Mouse (Mus musculus) embryo, embryonic 11.5 days (tissue): ENCODE measurements around the gene Scd2.
"Not testable (repeated sequence)": the region's sequence is repeated elsewhere in the genome, so short reads cannot be mapped to it uniquely, and the experiment has no call there.

ENCODE experiments used
- DNase-seq: peaks from one replicate; pipeline ENCODE4 v3.0.0-alpha.2; 2012; ENCODE audit warnings: low read depth, low spot score

Scd2 gene

DNA sequence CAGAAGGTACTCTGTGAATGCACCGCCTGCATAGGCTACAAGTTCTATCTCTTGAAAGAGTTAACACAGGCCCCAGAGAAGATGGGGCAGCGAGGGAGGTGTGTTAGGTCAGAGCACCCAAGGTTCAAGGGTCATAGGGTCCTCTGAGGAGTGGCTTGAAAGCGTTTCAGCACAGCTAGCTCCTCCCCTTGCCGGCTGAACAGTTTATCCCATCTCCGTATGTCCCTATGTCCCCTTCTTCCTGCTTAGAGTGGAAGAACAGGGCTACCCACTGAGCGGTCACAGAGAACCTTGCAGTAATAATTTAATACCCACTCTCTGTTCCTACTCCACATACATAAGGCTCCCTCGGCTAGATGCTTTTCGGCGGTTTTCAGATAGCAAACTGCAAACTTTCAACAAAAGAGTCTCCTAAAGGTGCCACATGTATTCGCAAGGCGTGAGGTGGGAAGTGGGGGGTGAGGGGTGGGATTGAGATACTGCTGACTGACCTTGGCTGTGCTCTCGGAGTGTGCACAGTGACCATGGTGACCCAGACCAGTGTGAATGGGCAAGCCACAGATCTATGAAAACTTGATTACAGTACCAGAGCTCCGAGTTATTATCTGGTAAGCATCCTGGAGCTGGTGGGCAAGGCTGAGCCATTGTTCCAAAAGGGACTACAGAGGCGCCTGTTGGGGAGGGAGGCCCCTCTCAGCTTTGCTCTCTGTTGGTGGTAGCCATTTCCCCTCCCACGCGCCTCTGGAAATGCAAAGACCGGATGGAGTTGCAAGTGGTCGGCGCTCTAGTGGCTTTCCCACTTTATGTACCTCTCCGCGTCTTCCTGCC is at the start of gene Scd2:
Gene Scd2 (plus strand): TSS at position 734 of the 828 bp plus-strand sequence.
- no peak for DNase-seq

DNA sequence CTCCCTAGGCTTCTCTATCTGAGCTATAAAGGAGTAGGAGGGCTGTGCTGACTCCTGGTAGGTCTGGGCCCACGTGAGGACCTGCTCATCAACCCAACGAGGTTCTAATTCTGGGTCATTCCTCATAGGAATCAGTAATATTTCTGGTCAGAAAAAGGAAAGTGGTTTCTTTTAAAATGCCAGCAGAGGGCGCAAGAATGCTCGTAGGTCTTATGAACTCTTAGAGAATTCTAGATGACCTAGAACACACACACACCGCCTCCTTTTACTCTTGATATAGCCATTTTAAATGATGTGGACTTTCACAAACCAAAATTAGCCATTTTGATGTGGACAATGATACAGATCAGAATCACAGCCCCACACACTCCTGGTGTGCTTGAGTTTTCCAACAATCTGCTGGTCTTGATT is 47.7 kb upstream of the Scd2 start:
- no peak for DNase-seq

DNA sequence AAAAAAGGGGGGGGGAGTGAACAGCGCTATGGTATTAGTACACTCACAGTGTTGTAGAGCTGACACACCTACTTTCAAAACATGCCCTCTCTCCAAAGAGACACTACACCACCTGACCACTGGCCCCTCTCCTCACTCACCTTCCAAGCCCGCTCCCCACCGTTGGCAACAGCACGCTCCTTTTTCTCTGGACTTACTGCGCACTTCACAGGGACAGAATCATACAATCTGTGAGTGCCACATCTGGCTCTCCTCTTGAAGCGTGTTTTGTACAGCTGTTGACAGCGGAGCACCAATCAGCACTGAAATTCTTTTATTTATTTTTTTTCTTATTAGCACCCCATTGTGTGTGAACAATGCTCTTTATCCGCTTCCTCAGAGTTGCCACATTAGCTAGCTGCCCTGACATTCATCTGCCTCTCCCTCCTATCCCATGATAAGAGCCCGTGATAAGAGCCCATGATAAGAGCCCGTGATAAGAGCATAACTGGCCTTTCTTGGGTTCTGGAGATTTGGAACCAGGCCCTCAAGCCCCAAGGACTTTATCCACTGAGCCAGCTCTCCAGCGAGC is 47.0 kb upstream of the Scd2 start:
- no peak for DNase-seq

DNA sequence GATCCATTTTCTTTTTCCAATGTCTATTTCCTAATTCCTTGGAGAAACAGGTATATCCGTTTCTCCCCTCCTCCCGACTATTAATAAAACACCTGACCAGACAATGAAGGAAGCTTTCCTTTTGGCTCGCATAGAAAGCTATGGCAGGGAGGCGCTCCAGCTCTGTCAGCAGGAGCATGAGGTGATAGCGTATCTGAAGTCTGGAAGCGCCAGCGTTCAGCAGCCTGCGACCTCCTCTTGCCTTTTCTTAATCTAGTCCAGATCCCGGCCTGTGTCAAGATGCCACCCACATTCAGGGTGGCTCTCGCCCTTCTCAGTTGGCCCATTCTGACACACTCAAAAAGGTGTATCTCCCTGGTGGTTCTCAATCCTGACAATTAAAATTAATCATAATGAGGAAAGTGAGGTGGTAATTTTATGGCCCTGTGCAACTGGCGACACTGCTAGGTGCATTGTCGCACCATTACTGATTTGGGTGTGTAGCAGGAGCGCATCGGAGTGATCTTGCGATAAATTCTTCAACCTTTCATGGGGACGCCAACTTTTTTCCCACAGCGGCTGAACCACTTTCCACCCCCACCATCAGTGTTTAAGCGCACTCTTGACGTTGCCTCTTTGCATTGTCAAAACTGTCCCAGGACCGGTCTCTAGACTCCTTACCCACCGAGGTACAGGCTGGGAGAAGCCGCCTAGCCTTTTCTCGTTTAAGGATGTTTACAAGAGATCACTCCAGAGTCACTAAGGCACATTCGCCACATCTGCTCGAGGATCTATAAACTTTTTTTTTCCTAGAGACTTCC is 46.0 kb upstream of the Scd2 start:
- DNase-seq = no peak

DNA sequence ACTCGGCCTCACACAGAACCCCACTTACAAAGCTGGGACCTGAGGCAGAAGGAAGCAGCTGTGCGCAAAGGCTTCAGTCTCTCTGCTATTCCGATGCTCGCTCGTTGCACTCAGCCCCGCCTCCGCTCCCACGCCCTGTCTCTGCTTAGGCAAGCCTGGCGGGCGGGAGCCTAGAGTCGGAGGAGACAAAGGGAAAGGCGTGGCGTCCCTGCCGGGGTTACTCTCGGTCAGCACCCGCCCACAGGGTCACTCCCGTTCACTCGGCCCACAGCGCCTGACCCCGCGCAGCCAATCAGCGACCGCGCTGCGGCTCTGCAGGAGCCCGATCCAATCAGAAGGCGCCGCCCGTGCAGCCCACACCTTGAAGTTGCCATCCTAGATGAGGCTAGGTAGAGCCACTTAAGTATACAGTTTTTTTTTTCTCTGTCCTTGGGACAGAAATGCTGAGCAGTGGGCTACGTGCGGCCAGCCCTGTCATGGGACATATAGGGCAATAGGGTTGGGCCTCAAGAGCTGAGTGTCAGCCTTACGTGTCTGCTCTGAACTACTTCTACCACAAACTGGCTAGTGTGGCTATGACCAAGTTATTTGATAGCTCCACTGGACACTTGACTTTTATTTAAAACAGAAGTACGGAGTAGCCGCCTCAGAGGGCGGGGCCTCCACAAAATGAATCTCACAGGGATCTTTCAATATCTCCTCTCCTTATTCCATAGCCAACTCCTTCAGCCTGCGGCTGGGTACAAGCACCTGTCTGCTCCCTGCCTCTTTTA is 45.2 kb upstream of the Scd2 start:
- peak; percentile 98 for DNase-seq

DNA sequence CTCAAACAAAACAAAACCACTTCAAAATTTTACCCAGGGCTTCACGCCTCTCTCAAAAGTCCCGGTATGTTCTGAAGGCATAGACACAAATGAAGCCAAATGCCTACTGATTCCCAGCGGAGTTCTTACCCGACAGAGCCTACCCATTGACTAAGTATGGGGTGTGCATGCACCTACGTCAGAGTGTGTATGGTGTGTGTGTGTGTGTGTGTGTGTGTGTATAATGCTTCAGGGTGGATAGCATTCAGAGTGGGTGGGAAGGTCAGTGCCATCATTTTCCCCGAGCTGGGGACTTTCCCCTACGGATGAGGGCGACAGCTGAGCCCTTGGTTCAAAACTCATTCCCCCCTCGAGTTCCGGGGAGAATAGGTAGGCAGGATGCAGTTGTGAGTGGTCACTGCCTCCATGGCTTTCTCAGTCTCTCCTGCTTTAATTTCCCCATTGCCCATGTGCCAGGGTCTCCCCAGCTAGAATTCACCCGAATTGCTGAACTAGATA is 44.6 kb upstream of the Scd2 start:
- DNase-seq = no peak

DNA sequence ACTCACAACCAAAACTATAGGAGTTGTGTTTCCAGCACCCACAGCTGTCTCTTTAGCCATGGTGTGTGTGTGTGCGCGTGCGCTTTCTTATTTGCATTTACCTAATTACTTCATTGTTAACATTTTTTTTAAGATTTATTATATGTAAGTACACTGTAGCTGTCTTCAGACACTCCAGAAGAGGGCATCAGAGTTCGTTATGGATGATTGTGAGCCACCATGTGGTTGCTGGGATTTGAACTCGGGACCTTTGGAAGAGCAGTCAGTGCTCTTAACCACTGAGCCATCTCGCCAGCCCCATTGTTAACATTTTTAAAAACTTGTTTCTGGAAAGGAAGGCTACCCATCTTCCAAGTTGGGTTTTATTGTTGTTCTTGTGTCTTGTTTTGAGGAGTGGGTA is 42.3 kb upstream of the Scd2 start:
- not testable (repeated sequence) for DNase-seq

DNA sequence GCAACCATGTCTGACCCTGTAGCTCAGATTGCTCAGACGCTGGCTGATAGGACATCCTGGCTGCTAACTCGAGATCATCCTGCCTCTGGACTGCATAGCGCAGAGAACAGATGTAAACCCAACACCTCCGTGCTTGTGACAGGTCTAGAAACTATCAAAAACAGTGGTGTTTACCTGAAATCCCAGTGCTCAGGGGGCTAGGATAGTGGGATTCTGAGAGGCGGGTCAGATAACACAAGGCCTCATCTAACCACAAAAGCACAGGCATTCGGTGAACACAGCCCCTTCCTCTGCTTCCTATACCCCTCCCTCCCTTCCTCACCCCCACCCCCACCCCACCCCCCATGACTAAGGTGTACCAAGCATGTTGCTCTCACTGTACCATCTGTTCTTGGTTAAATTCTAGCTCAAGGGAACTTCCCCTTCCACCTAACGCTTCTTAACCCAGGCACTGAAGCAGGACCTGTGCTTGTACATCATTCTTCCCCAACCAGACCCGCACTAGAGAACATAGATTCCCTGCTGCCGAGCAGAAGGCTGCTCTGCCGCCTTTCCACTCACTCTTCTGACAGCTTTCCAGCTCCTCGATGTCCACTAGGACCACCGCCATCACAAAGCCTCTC is 41.4 kb upstream of the Scd2 start:
- no peak for DNase-seq

DNA sequence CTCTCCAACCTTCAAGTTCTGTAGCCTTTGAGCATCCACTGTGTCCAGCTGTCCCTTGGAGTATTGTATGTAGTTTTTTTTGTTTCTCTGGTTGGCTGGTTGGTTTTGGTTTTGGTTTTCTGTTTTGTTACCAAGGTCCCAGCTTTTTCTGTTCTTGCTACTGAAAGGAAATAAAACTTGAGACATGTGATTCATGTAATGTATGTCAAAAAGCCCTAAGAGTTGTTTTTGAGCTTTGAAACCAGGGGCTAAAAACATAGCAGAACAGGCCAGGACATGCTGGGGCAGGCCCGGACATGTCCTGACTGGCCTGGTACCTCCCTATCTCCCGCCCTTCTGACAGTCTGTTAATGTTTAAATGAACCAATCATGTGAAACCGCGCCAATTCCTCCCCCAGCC is 39.4 kb upstream of the Scd2 start:
- not testable (repeated sequence) for DNase-seq

DNA sequence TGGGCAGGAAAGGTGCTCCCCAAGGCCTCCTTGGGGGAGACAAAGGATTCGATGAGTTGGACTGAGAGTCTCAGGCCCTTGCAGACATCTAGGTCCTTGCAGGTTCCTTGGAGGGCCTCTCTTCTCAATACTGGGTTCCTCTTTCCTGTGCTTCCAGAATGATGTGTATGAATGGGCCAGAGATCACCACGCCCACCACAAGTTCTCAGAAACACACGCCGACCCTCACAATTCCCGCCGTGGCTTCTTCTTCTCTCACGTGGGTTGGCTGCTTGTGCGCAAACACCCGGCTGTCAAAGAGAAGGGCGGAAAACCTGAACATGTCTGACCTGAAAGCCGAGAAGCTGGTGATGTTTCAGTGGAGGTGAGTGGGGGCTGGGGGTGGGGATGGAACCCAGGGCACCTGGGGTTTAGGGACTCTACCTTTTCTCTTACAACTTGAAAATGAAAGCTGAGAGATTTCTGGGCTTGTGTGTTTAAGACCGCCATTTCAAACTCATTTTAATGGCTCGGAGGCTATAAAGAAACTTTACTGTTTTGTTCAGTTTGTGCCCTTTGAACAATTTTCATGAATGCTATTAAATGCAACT is 36.0 kb upstream of the Scd2 start:
- DNase-seq = no peak

DNA sequence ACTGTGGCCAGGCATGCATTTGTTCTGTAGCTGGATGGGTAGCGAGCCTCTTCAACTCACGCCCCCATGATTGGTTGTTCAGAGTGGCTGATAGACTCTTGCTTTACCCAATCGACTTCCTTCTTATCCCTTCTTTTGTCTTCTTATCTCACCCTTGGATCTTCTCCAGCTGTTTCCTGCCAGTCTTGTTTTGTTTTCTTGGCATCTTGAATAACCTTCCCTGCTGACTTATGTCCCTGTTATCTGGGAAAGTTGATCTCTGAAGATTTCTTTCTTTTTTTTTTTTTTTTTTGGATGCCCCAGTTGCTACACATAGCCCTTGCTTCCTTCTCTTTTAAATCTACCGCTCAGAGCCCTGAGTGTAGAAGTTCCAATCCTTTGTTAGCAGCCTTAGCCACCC is 34.0 kb upstream of the Scd2 start:
- DNase-seq = no peak

DNA sequence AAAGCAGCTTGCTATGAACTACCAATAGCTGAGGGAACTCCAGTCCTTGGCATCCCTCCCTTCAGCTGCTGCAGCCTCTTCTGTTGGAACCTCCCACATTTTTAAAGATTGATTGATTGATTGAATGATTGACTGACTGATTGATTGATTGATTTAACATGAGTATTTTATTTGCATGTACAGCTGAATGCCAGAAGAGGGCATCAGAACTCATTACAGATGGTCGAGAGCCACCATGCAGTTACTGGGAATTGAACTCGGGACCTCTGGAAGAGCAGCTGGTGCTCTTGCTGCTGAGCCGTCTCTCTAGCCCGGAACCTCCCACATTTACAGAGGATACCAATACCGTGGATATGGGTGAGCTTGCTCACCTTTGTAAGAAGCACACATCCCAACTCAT is 33.0 kb upstream of the Scd2 start:
- no peak for DNase-seq

DNA sequence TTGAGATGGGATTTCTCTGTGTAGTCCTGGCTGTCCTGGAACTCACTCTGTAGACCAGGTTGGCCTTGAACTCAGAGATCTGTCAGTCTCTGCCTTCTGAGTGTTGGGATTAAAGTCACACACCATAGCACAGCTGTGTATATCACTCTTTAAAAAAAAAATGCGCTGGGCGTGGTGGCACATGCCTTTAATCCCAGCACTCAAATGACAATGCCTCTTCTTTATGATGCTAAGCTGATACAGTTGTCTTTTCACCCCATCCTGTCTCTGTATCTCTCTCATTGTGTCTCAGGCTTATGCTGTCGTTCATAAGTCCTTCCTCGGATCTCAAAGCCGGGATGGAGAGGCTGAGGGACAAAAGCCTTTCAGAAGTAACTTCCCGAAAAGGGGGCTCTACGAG is 31.7 kb upstream of the Scd2 start:
- DNase-seq = no peak

DNA sequence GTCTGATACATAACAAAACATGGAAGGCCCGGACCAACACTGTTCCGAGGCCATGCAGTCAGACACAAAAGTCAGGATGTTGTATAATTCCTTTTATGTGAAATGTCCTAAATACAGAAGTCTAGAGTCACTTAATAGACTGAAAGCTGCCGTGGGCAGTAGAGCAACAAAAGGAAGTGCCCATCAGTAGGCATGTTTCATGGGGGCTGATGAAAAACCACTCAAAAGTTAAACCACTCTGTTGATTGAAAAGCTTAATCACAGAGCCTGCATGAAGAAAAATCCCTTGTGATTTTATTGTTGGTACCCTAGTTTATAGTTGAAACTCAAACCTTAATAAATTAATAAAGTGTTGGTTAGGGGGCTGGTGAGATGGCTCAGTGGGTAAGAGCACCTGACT is 29.9 kb upstream of the Scd2 start:
- DNase-seq = no peak

DNA sequence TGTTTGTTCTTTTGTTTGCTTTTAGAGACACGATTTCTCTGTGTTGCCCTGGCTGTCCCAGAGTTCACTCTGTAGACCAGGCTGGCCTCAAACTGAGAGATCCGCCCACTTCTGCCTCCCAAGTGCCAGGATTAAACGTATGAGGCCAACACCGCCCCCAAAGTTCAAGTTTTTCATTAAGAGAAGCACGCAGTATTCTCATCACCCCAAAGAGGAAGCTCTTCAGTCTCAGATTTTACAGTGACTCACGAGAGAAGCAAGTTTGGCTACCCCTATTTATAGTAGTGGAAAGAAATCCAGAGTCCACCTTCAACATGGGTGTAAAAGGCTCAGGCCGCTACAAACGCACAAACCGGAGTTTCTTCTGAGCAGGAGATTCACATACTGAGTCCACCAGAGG is 29.2 kb upstream of the Scd2 start:
- DNase-seq = no peak

DNA sequence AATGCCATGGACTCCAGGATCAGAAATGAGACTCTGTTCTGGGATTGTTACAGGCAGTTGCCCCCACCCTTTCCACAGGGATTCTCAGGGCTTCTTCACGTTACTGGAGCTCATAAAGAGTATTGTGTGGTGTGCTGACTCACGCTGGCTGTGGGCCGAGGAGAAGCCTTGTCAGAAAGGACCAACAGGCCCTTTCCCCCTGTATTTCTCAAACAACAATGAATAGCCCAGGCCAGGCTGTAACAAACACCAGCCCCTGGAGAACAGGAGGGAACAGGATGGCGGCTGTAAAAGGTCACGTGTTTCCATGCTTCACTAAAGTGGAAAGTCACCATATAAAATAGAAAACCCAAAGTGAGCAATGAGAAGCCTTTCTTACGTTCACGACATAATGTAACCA is 28.2 kb upstream of the Scd2 start:
- no peak for DNase-seq

DNA sequence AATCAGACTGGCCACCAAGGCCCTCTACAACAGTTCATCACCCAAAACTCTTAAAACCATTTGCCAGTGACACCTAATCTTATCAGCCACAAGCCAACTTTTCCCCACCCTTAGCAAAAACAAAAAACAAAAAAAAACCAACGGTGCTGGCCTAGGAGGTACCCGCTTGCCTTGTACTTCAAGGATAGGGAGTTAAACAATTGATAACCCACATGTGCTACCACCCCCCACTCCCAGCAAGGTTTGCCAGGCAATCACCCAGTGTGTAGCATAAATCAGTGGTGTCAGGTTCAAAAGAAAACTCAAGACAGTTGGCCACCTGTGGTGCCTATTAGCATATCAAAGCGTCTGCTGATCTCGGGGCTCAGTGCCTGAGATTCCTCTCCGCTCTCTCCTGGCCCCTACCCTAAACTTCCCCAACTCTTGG is 27.6 kb upstream of the Scd2 start:
- no peak for DNase-seq

DNA sequence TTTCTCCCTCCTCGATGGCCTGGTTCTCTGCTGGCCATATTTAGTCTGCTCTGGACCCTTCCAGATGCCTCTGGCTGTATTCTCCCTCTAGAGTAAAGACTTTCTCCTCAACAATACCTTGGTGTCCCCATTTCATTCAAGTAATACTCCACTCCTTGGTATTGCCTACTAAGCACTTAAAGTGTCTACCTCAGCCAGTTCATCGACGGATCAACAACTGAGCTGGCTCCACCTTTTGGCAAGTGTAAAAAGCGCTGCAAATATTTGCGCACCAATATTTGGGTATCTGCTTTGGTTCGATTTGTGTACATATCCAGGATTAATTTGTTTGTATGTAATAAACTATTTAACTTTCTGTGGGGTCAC is 27.0 kb upstream of the Scd2 start:
- no peak for DNase-seq

DNA sequence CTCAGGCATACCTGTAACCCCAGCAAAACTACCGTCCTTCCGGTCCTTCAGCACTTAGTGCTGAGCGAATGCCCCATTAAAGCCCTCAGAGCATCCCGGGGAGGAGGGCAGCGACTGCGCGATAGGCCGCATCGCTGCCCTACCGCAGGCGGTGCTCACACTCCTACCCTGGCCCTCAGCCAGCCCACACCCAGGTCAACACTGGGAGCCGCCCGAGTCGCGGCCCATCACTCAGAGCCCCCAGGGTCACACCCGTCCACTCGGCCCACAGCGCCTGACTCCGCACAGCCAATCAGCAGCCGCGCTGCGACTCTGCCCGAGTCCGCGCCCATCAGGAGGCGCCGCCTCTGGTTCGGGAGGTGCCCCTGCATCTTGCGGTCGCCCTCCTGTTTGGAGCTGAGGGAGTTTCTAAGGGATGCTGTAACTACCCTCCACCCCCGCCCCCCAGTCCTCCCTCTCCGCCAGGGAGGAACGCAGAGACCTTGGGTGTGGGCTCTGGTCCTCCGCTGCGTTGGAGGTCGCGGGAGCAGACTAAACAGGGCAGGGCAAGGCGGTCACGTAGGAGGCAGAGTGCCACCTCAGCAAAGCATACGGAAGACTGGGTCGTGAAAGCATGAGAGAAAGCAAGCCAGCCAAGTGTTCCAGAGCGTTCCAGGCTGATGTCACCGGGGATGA is 26.5 kb upstream of the Scd2 start:
- peak; percentile 84 for DNase-seq

DNA sequence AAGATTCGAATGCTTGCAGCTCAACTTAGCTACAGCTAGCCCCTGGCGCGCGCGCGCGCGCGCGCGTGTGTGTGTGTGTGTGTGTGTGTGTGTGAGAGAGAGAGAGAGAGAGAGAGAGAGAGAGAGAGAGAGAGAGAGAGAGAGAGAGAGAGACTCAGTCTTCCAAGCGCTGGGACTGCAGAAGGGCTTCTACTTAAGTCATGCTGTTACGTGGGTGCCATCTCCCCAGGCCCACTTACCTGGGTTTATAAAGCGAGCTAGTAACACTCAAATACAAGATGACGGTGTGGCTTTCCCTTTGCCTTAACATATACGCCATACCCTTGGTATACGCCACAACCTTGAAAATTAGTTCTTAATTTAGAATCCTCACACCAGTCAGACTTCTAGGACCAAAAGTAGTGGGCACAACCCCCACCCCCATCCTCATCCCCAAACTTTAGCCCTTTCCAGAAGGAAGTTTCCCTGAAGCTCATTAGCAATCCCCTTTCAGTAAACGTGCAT is 25.9 kb upstream of the Scd2 start:
- no peak for DNase-seq
